8 mouse cellular contexts compared by ENCODE assay signal in the genomic region with DNA sequence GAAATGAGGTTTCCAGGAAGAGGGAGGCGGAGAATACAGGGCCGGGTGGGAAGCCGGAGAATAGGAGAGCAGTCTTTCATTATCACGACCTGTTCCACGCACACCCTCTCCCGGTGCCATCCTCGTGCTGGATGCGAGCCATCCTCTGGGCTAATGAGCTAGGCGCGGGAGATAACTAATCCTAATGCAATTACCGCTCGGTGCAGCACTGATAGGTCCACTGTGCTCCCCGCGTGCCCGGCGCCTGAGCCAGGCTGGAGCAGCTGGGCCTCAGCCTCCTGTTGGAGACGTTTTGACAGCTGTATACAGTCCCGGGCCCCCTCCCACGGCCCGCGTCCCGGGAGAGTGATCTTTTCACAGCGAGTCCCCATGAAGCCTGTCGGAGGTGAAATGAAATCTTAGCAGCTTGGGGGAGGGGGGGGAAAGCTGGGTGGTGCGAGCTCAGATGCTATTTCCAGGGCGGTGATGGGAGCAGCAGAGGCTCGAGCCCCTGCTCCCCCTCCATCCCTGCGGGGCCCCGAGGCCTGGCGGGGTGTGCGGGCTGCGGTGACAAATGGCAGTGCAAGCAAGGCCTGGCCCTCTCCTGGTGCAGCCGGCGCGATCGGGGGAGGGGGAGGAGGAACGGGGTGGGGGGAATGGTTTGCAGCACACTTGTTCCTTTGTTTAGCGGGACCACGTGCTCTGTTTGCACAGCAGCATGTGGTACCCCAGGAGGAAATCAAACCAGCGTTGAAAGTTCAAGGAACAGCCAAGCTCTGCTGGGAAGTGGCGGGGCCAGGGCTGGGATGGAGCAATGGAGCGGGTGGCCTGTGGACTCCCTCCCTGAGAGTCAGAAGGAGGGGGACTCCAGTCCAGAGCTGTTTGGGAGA.
A peak's percentile ranks its signal among the peaks of the same experiment; 100 is the strongest.
DNase-seq lines count a peak whose midpoint lies in the region; ATAC-seq and TF ChIP-seq lines count a peak whose summit lies in the region.

No protein-coding gene starts in this region.

- TF ChIP-seq POLR2A in cerebellum, adult 2 months (IDR thresholded peaks at IDR 0.05; ENCODE audit: borderline replicate concordance, insufficient read depth, low read length), result no peak
- no peak for TF ChIP-seq POLR2A in olfactory bulb, adult 2 months (IDR thresholded peaks at IDR 0.05; ENCODE audit: insufficient read depth, low read depth, low read length)

- no peaks in the 10 kb centered on the region for H3K9me3 ChIP-seq in forebrain, embryonic 16.5 days (ENCODE audit: control insufficient read depth, low read length)
- no peaks in the 10 kb centered on the region for H3K9me3 ChIP-seq in liver, embryonic 15.5 days (replicated peaks)

- no peaks in the 10 kb centered on the region; the same call in 1 of the 2 replicates for H3K27me3 ChIP-seq in cerebellum, adult 2 months (ENCODE audit: control insufficient read depth, insufficient read depth, low read length)
- no peaks in the 10 kb centered on the region for H3K27me3 ChIP-seq in forebrain, embryonic 16.5 days (replicated peaks; ENCODE audit: control insufficient read depth, insufficient read depth, low read length)
- H3K27me3 ChIP-seq in liver, embryonic 15.5 days, result no peaks in the 10 kb centered on the region

- H3K36me3 ChIP-seq in forebrain, embryonic 16.5 days (ENCODE audit: control insufficient read depth, insufficient read depth), result no peaks in the 10 kb centered on the region
- no peaks in the 10 kb centered on the region for H3K36me3 ChIP-seq in liver, embryonic 15.5 days (replicated peaks)

- intact Hi-C loops in heart, postnatal 10 days (cut with DNase I), result loop anchor here (5.0 kb wide), 1 partner anchor 418 kb away; no protein-coding TSS in a partner anchor

- TF ChIP-seq CTCF in cerebellum, adult 2 months (IDR thresholded peaks at IDR 0.05; ENCODE audit: borderline replicate concordance, insufficient read depth, low read depth, low read length), result no peak
- peak; percentile 51 for TF ChIP-seq CTCF in layer of hippocampus, adult 2 months (conservative IDR thresholded peaks at IDR 0.05)
- TF ChIP-seq CTCF in olfactory bulb, adult 2 months (IDR thresholded peaks at IDR 0.05; ENCODE audit: insufficient read depth, low read depth, low read length), result no peak

- no peaks in the 10 kb centered on the region for H3K4me1 ChIP-seq in cerebellum, adult 2 months (ENCODE audit: control insufficient read depth, insufficient read depth, low read length)
- H3K4me1 ChIP-seq in forebrain, embryonic 16.5 days (replicated peaks; ENCODE audit: control insufficient read depth, insufficient read depth, low read length), result peaks cover 26% of the 10 kb centered on the region
- H3K4me1 ChIP-seq in liver, embryonic 15.5 days (replicated peaks), result 0 out of 2 replicates have a peak, but pooled peaks cover 4% of the 10 kb centered on the region
- H3K4me1 ChIP-seq in olfactory bulb, adult 2 months (ENCODE audit: control insufficient read depth, insufficient read depth, low read length), result peaks cover 15% of the 10 kb centered on the region

- DNase-seq in MN1 (ENCODE audit: low spot score), result peak; percentile 82
- DNase-seq in cerebellum, adult 2 months, result peak; percentile 36 to 44
- DNase-seq in heart, postnatal 10 days, result peak; percentile 83 to 84
- DNase-seq in layer of hippocampus, adult 2 months (ENCODE audit: low spot score in 2 of 2), result peak; percentile 61 to 76
- DNase-seq in urinary bladder, postnatal 4 days (ENCODE audit: low spot score in 2 of 2), result peak; percentile 66 to 68

- WGBS in cerebellum, adult 2 months, result 2% methylated on average over 41 of the region's 42 CpGs
- WGBS in forebrain, embryonic 16.5 days, result under 1% methylated on average over 42 of the region's 42 CpGs
- WGBS in liver, embryonic 15.5 days (ENCODE audit: insufficient replicate concordance), result 5% methylated on average over 42 of the region's 42 CpGs
- WGBS in olfactory bulb, adult 2 months, result 3% methylated on average over 42 of the region's 42 CpGs

- H3K4me3 ChIP-seq in cerebellum, adult 2 months (replicated peaks; ENCODE audit: insufficient read depth, low read depth, low read length), result peak overlapping the region; percentile 24
- peak overlapping the region; percentile 43 for H3K4me3 ChIP-seq in forebrain, embryonic 16.5 days (replicated peaks; ENCODE audit: low read length)
- H3K4me3 ChIP-seq in layer of hippocampus, adult 2 months, result peak overlapping the region; percentile 63
- H3K4me3 ChIP-seq in liver, embryonic 15.5 days (replicated peaks), result peak overlapping the region; percentile 12; the same call in 1 of the 2 replicates
- H3K4me3 ChIP-seq in olfactory bulb, adult 2 months (ENCODE audit: insufficient read depth, low read depth, low read length), result peak overlapping the region; percentile 44

- peak; percentile 93 for ATAC-seq in forebrain, embryonic 16.5 days
- ATAC-seq in liver, embryonic 15.5 days (ENCODE audit: insufficient read depth), result peak; percentile 31

- H3K9ac ChIP-seq in forebrain, embryonic 16.5 days (replicated peaks; ENCODE audit: low read depth, low read length), result peak overlapping the region; percentile 80
- H3K9ac ChIP-seq in liver, embryonic 15.5 days, result no peak overlapping the region

- H3K27ac ChIP-seq in cerebellum, adult 2 months (ENCODE audit: insufficient read depth, low read length), result no peak overlapping the region
- peak overlapping the region; percentile 99 for H3K27ac ChIP-seq in forebrain, embryonic 16.5 days (ENCODE audit: low read length)
- H3K27ac ChIP-seq in layer of hippocampus, adult 2 months, result peak overlapping the region; percentile 98
- no peak overlapping the region for H3K27ac ChIP-seq in liver, embryonic 15.5 days (replicated peaks)
- peak overlapping the region; percentile 86 for H3K27ac ChIP-seq in olfactory bulb, adult 2 months (ENCODE audit: insufficient read depth, low read depth, low read length)

- H3K4me2 ChIP-seq in forebrain, embryonic 16.5 days (ENCODE audit: low read length), result peak overlapping the region; percentile 69
- peak overlapping the region; percentile 58 for H3K4me2 ChIP-seq in liver, embryonic 15.5 days

Comparison
In these comparisons a context has a peak if more than half of its experiments do, and no peak if none do; other contexts are left out.
1. H3K27ac ChIP-seq: peak in forebrain, embryonic 16.5 days (single experiment), layer of hippocampus, adult 2 months (single experiment) and olfactory bulb, adult 2 months (single experiment); none in cerebellum, adult 2 months (single experiment) and liver, embryonic 15.5 days (single experiment).
2. H3K4me3 ChIP-seq: peak in every context shown above with its lines; median percentile 63 in layer of hippocampus, adult 2 months; 44 in olfactory bulb, adult 2 months; 43 in forebrain, embryonic 16.5 days; 24 in cerebellum, adult 2 months; 12 in liver, embryonic 15.5 days.
3. Peak in every context shown above with its lines, with median percentiles within 50 percentile points of each other: DNase-seq.